Mouse (Mus musculus) small intestine, adult 2 months (tissue): ENCODE results near the gene Dirc2. TPM values are rescaled to one million over a fixed set of nuclear protein-coding genes. Genes with fewer than 3 reads are reported as not detected.

ENCODE experiments used
- H3K27ac ChIP-seq: fragments of 200-500 bp; 2 replicates; pipeline ENCODE4 v1.5.1; 2012; ENCODE audit warnings: low read depth, low read length, control low read depth, inconsistent platforms; ENCODE audit not compliant: insufficient read depth
- H3K27me3 ChIP-seq: fragments of 200-500 bp; 2 replicates; pipeline ENCODE4 v1.6.1; 2012; ENCODE audit warnings: mild to moderate bottlenecking, moderate library complexity, low read length, inconsistent platforms; ENCODE audit not compliant: control insufficient read depth, insufficient read depth
- H3K36me3 ChIP-seq: fragments of 200-500 bp; 2 replicates; pipeline ENCODE4 v1.6.1; 2012; ENCODE audit warnings: mild to moderate bottlenecking, low read length, control low read depth, inconsistent platforms; ENCODE audit not compliant: control insufficient read depth, insufficient read depth
- H3K4me1 ChIP-seq: fragments of 200-500 bp; 2 replicates; pipeline ENCODE4 v1.6.1; 2012; ENCODE audit warnings: low read length, inconsistent platforms, mixed read lengths; ENCODE audit not compliant: control insufficient read depth, insufficient read depth, insufficient read length
- H3K4me3 ChIP-seq: fragments of 200-500 bp; 2 replicates; pipeline ENCODE4 v1.5.1; 2012; ENCODE audit warnings: low read depth, mild to moderate bottlenecking, control low read depth, inconsistent platforms, low read length, moderate library complexity
- CTCF ChIP-seq: fragments of 200-500 bp; IDR thresholded peaks from 2 replicates; pipeline ENCODE4 v1.5.1; 2012; ENCODE audit warnings: low read depth, mild to moderate bottlenecking, control low read depth, inconsistent platforms, low read length, moderate library complexity, mixed read lengths; ENCODE audit not compliant: insufficient replicate concordance, insufficient read length; ENCODE audit errors: extremely low read depth
- POLR2A ChIP-seq: fragments of 200-500 bp; IDR thresholded peaks from 2 replicates; pipeline ENCODE4 v1.6.1; 2012; ENCODE audit warnings: low read depth, mild to moderate bottlenecking, control low read depth, inconsistent platforms, low read length, moderate library complexity
- WGBS: fragments of 180-500 bp; shearing (Covaris S2); methylation state at CpG from one replicate; pipeline ENCODE4 v1.1.7; 2018; 5-methylcytosine and 5-hydroxymethylcytosine counted together
- polyA plus RNA-seq: library from polyadenylated mRNA; depleted of rRNA; stranded (reverse); fragments of >200 nt; gene quantifications from 2 replicates; pipeline ENCODE4 v1.2.3, GENCODE M21; 2012; rRNA removed

Dirc2 gene
- 27.4 and 52.7 TPM in 2 replicates for polyA plus RNA-seq

- Histone ChIP-seq H3K4me1 (peaks cover 16% of the 10 kb centered on the region), H3K27me3 (no peaks in the 10 kb centered on the region), H3K27ac (peak within 1 kb of the TSS; percentile 89), H3K4me3 (peak within 1 kb of the TSS; percentile 93), H3K36me3 (no peaks in the 10 kb centered on the region)
- WGBS, result 2% methylated on average over 76 of the region's 78 CpGs
- TF ChIP-seq POLR2A (peak; percentile 54; the same call in 1 of the 2 replicates), CTCF (no peak)
Measured at GRCm38 (mm10) chr16:35768785-35769642, at the start of gene Dirc2. TSS of gene Dirc2 (minus strand) at chr16:35769356.

GRCm38 (mm10) chr16:35817255-35818089, 48.3 kb upstream of the Dirc2 start:
- WGBS, result 31% methylated on average over 13 of the region's 13 CpGs
- Histone ChIP-seq H3K27ac (no peak overlapping the region), H3K4me1 (no peaks in the 10 kb centered on the region), H3K27me3 (no peaks in the 10 kb centered on the region), H3K36me3 (peaks cover 11% of the 10 kb centered on the region; the same call in 1 of the 2 replicates), H3K4me3 (no peak overlapping the region)
- TF ChIP-seq CTCF (peak; percentile 99), POLR2A (0 out of 2 replicates have a peak, but pooled peaks have one; percentile 10)

- Histone ChIP-seq H3K27me3 (no peaks in the 10 kb centered on the region), H3K27ac (no peak overlapping the region), H3K4me3 (no peak overlapping the region), H3K4me1 (no peaks in the 10 kb centered on the region), H3K36me3 (peaks cover 3% of the 10 kb centered on the region; the same call in 1 of the 2 replicates)
- no peak for TF ChIP-seq CTCF
- TF ChIP-seq POLR2A, result no peak
- WGBS, result 29% methylated on average over 3 of the region's 3 CpGs
Measured at GRCm38 (mm10) chr16:35813119-35813518, 44.0 kb upstream of the Dirc2 start.

GRCm38 (mm10) chr16:35808838-35809237, 39.7 kb upstream of the Dirc2 start:
- Histone ChIP-seq H3K4me1 (no peaks in the 10 kb centered on the region), H3K27ac (no peak overlapping the region), H3K4me3 (no peak overlapping the region), H3K36me3 (0 out of 2 replicates have a peak, but pooled peaks cover 3% of the 10 kb centered on the region), H3K27me3 (no peaks in the 10 kb centered on the region)
- 96% methylated on average over 2 of the region's 2 CpGs for WGBS
- TF ChIP-seq POLR2A (no peak), CTCF (no peak)

- Histone ChIP-seq H3K27me3 (no peaks in the 10 kb centered on the region), H3K4me3 (no peak overlapping the region), H3K36me3 (0 out of 2 replicates have a peak, but pooled peaks cover 3% of the 10 kb centered on the region), H3K27ac (no peak overlapping the region), H3K4me1 (no peaks in the 10 kb centered on the region)
- no peak for TF ChIP-seq CTCF
- no peak for TF ChIP-seq POLR2A
- 30% methylated on average over 4 of the region's 4 CpGs for WGBS
Measured at GRCm38 (mm10) chr16:35807663-35807992, 38.5 kb upstream of the Dirc2 start.

GRCm38 (mm10) chr16:35806973-35807662, 38.0 kb upstream of the Dirc2 start:
- 0 out of 2 replicates have a peak, but pooled peaks cover 3% of the 10 kb centered on the region for H3K36me3 ChIP-seq
- no peaks in the 10 kb centered on the region for H3K27me3 ChIP-seq
- no peak for TF ChIP-seq POLR2A
- TF ChIP-seq CTCF, result no peak
- H3K4me1 ChIP-seq, result no peaks in the 10 kb centered on the region
- 52% methylated on average over 6 of the region's 6 CpGs for whole genome bisulfite sequencing
- H3K27ac ChIP-seq, result no peak overlapping the region
- no peak overlapping the region for H3K4me3 ChIP-seq
